Mouse (Mus musculus) liver, embryonic 11.5 days (tissue): ENCODE data around the gene Trim44. TPM values are rescaled to one million over a fixed set of nuclear protein-coding genes. Genes with fewer than 3 reads are reported as not detected.

Source experiments
- ATAC-seq: fragments of 200-750 bp; cut with Nextera tagmentation; replicated peaks from 2 replicates; pipeline ENCODE4 v1.8.0; 2017; ENCODE audit warnings: moderate number of reproducible peaks, mild to moderate bottlenecking, moderate TSS enrichment, moderate library complexity; ENCODE audit not compliant: low FRiP score
- DNase-seq: peaks from one replicate; pipeline ENCODE4 v3.0.0-alpha.2; 2017; ENCODE audit warnings: low spot score
- H3K27ac ChIP-seq: fragments of 300-500 bp; sonication (generic); 2 replicates; pipeline ENCODE4 v1.5.1; 2014; ENCODE audit warnings: mild to moderate bottlenecking, low read depth, low read length, control low read depth
- H3K27me3 ChIP-seq: fragments of 300-500 bp; sonication (generic); replicated peaks from 2 replicates; pipeline ENCODE4 v1.6.1; 2014; ENCODE audit warnings: low read length, mixed read lengths; ENCODE audit not compliant: control insufficient read depth, insufficient read depth
- H3K36me3 ChIP-seq: fragments of 300-500 bp; sonication (generic); 2 replicates; pipeline ENCODE4 v1.6.1; 2014; ENCODE audit warnings: mild to moderate bottlenecking, low read length, moderate library complexity, mixed read lengths; ENCODE audit not compliant: control insufficient read depth, insufficient read depth
- H3K4me1 ChIP-seq: fragments of 300-500 bp; sonication (generic); replicated peaks from 2 replicates; pipeline ENCODE4 v1.6.1; 2014; ENCODE audit warnings: low read length, mixed read lengths; ENCODE audit not compliant: control insufficient read depth, insufficient read depth
- H3K4me2 ChIP-seq: fragments of 300-500 bp; sonication (generic); 2 replicates; pipeline ENCODE4 v1.6.1; 2014; ENCODE audit warnings: mild to moderate bottlenecking, control low read depth, moderate library complexity
- H3K4me3 ChIP-seq: fragments of 300-500 bp; sonication (generic); 2 replicates; pipeline ENCODE4 v1.5.1; 2014; ENCODE audit warnings: low read depth, low read length, control low read depth
- H3K9ac ChIP-seq: fragments of 300-500 bp; sonication (generic); 2 replicates; pipeline ENCODE4 v1.6.1; 2014; ENCODE audit warnings: low read depth, low read length, control low read depth
- H3K9me3 ChIP-seq: fragments of 300-500 bp; sonication (generic); 2 replicates; pipeline ENCODE4 v1.6.1; 2016; ENCODE audit warnings: low read length, inconsistent platforms, mixed read lengths; ENCODE audit not compliant: control insufficient read depth
- WGBS: fragments of 180-500 bp; shearing (Covaris S2); extraction: QIAGEN DNeasy Blood & Tissue Kit; methylation state at CpG from one replicate; pipeline ENCODE4 v1.1.7; 2014; 5-methylcytosine and 5-hydroxymethylcytosine counted together
- polyA plus RNA-seq: library from polyadenylated mRNA; unstranded; fragments of >200 nt; fragmentation: Nextera tagmentation; extraction: Ambion mirVana; gene quantifications from 2 replicates; pipeline ENCODE4 v1.2.1, GENCODE M21; 2014

The Trim44 gene
- polyA plus RNA-seq, 1 experiment from 2014 or later, result 23.1 TPM

DNA sequence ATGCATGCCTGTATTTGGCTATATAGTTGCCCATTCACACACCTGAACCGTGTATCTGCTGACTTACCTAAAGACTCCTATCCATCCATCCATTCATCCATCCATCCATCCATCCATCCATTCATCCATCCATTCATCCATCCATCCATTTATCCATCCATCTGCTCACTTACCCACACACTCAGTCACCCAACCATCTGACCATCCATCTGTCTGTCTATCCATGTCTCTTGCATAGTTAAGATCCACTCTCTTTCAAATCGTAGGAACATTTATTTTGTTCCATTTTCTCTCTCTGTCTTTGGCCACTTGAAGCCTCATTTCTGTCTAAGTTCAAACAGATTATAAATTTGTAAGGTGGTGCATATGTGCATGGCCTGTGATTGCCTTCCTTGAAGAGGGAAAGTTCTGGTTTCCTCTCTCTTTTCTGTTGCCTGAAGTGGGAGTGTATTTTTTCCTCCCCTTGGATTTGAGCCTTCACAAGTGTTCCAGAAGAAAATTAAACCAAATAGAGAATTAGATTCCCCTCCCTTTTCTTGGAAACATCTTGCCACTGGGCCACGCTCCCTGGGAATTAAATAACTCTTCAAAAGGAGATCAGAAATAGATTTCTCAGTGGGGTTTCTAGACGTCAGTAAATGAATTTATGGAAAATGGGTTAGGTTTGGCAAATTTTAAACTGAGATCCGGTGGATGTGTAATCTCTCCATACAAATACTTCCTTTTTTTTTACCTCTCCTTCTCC lies 150.9 kb downstream of the Trim44 start:
- Histone ChIP-seq H3K4me2 (no peak overlapping the region), H3K27ac (no peak overlapping the region), H3K4me3 (no peak overlapping the region), H3K9me3 (no peaks in the 10 kb centered on the region), H3K9ac (no peak overlapping the region), H3K27me3 (peaks cover 31% of the 10 kb centered on the region), H3K4me1 (0 out of 2 replicates have a peak, but pooled peaks cover 7% of the 10 kb centered on the region), H3K36me3 (no peaks in the 10 kb centered on the region)
- no peak for ATAC-seq
- DNase-seq, result no peak
- whole genome bisulfite sequencing, result 76% methylated on average over 5 of the region's 5 CpGs

DNA sequence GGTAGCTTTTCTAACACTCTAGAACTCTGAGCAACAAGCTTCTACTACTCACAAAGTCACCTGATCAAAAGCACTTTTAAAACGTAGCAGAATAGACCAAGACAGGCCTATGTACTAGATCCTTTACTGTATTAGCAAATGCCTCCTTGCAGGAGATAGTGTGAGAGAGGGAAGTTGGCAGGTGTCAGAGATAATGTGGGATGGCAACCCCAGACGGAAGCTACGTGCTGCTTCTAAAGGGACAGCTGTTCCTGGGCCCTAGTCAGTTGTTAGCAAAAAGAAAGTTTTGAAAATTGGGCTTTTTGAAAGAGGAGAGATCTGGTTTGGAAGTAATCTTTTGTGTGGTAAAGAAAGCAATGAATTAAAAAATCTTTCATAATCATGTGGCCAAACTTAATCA lies 151.5 kb downstream of the Trim44 start:
- DNase-seq, result no peak
- H3K4me2 ChIP-seq, result no peak overlapping the region
- H3K36me3 ChIP-seq, result no peaks in the 10 kb centered on the region
- no peak overlapping the region for H3K27ac ChIP-seq
- H3K27me3 ChIP-seq, result peaks cover 31% of the 10 kb centered on the region
- H3K4me1 ChIP-seq, result 0 out of 2 replicates have a peak, but pooled peaks cover 7% of the 10 kb centered on the region
- no peak overlapping the region for H3K9ac ChIP-seq
- no peak for ATAC-seq
- no peaks in the 10 kb centered on the region for H3K9me3 ChIP-seq
- WGBS, result 46% methylated on average over 3 of the region's 3 CpGs
- no peak overlapping the region for H3K4me3 ChIP-seq

DNA sequence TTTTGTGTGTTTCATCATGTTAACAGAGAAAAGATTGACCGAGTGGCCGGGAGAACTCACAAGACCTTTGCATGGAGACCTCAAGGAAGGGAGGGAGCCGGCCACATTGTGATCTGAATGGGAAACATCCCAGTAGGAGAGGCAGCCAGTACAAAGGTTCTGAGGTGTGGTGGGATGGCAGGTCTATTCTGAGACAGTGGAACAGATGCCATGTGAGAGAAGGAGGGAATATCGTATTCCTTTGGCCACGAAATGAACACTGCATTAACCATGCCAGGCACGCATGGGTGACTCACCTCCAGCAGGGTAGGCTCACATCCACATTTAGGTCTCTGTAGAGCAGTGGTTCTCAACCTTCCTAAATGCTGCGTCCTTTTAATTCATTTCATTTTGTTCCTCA lies 154.4 kb downstream of the Trim44 start:
- H3K27me3 ChIP-seq, result peaks cover 11% of the 10 kb centered on the region
- no peak overlapping the region for H3K9ac ChIP-seq
- 0 out of 2 replicates have a peak, but pooled peaks cover 4% of the 10 kb centered on the region for H3K4me1 ChIP-seq
- no peak overlapping the region for H3K27ac ChIP-seq
- no peaks in the 10 kb centered on the region for H3K36me3 ChIP-seq
- no peak overlapping the region for H3K4me2 ChIP-seq
- H3K4me3 ChIP-seq, result no peak overlapping the region
- no peaks in the 10 kb centered on the region for H3K9me3 ChIP-seq
- WGBS, result 83% methylated on average over 7 of the region's 7 CpGs
- ATAC-seq, result no peak
- DNase-seq, result no peak

DNA sequence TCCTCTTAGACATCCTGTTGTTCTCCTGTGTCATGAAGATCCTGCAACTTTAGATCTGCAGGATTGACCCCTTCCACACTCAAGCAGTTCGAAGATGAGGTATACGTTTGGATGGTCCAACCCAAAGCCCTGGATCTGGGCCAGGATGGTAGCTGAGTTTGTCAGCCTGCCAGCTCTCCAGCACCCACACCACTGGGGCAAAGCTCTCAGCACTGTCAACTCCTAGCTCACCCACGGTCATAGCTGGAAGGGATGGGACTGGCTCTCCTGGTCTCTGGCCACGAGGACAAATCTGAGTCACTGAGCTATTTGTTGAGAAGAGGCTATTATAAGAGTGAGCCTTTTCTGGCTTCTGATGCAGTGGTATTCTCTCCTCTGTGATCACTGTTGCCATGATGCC lies 155.0 kb downstream of the Trim44 start:
- Histone ChIP-seq H3K9me3 (no peaks in the 10 kb centered on the region), H3K4me2 (no peak overlapping the region), H3K4me3 (no peak overlapping the region), H3K9ac (no peak overlapping the region), H3K27ac (no peak overlapping the region), H3K27me3 (peaks cover 6% of the 10 kb centered on the region), H3K36me3 (no peaks in the 10 kb centered on the region), H3K4me1 (no peaks in the 10 kb centered on the region)
- ATAC-seq (no peak), DNase-seq (no peak)
- 75% methylated on average over 4 of the region's 4 CpGs for WGBS

Other genes with a start within 250 kb of the Trim44 start
- gene Ldlrad3, start 221.4 kb downstream of the Trim44 start, polyA plus RNA-seq, result 17.9 TPM in 2 replicates
- gene Fjx1, start 44.7 kb upstream of the Trim44 start, polyA plus RNA-seq, result 4.2 and 4.3 TPM in 2 replicates
- gene Pamr1, start 142.2 kb upstream of the Trim44 start, polyA plus RNA-seq, result 3.3 and 4.7 TPM in 2 replicates